Mouse (Mus musculus): ENCODE measurements around the gene Gpr84. TPM values are rescaled to one million over a fixed set of nuclear protein-coding genes. Genes with fewer than 3 reads are reported as not detected.

Gene Gpr84
- polyA plus RNA-seq, 1 experiment from 2014 or later: 0.29 TPM

GRCm38 (mm10) chr15:103305792-103306645, 4.4 kb downstream of the Gpr84 start:
- Histone ChIP-seq H3K4me1 (replicated peaks) (peaks cover 61% of the 10 kb centered on the region), H3K36me3 (no peaks in the 10 kb centered on the region), H3K4me2 (peak overlapping the region; percentile 88), H3K27me3 (replicated peaks) (peaks cover 9% of the 10 kb centered on the region), H3K9me3 (replicated peaks) (no peaks in the 10 kb centered on the region), H3K27ac (ENCODE audit: poor library complexity, severe bottlenecking) (peak overlapping the region; percentile 78), H3K4me3 (peak overlapping the region; percentile 59), H3K9ac (peak overlapping the region; percentile 79)
- ATAC-seq (ENCODE audit: insufficient number of reproducible peaks, low FRiP score): no peak
- 38% methylated on average over 8 of the region's 8 CpGs for WGBS

GRCm38 (mm10) chr15:103305070-103305678, 5.2 kb downstream of the Gpr84 start:
- Histone ChIP-seq H3K27ac (ENCODE audit: poor library complexity, severe bottlenecking) (peak overlapping the region; percentile 81), H3K27me3 (replicated peaks) (peaks cover 9% of the 10 kb centered on the region), H3K4me2 (peak overlapping the region; percentile 88), H3K36me3 (no peaks in the 10 kb centered on the region), H3K9me3 (replicated peaks) (no peaks in the 10 kb centered on the region), H3K4me1 (replicated peaks) (peaks cover 69% of the 10 kb centered on the region), H3K9ac (peak overlapping the region; percentile 79), H3K4me3 (peak overlapping the region; percentile 59)
- ATAC-seq (ENCODE audit: insufficient number of reproducible peaks, low FRiP score): peak; percentile 92
- under 1% methylated on average over 71 of the region's 71 CpGs for WGBS

- peak overlapping the region; percentile 81 for H3K27ac ChIP-seq (ENCODE audit: poor library complexity, severe bottlenecking)
- H3K9me3 ChIP-seq (replicated peaks): no peaks in the 10 kb centered on the region
- ATAC-seq (ENCODE audit: insufficient number of reproducible peaks, low FRiP score): peak; percentile 3; the same call in 1 of the 2 replicates
- H3K27me3 ChIP-seq (replicated peaks): peaks cover 9% of the 10 kb centered on the region
- no peaks in the 10 kb centered on the region for H3K36me3 ChIP-seq
- WGBS: 2% methylated on average over 9 of the region's 9 CpGs
- H3K4me2 ChIP-seq: peak overlapping the region; percentile 88
- H3K9ac ChIP-seq: peak overlapping the region; percentile 78
- peak overlapping the region; percentile 59 for H3K4me3 ChIP-seq
- peaks cover 75% of the 10 kb centered on the region for H3K4me1 ChIP-seq (replicated peaks)
Measured at GRCm38 (mm10) chr15:103304616-103304969, 5.8 kb downstream of the Gpr84 start.

GRCm38 (mm10) chr15:103303916-103304615, 6.3 kb downstream of the Gpr84 start:
- Histone ChIP-seq H3K4me3 (peak overlapping the region; percentile 59), H3K27me3 (replicated peaks) (peaks cover 4% of the 10 kb centered on the region), H3K4me1 (replicated peaks) (peaks cover 79% of the 10 kb centered on the region), H3K9ac (peak overlapping the region; percentile 78), H3K36me3 (peaks cover 5% of the 10 kb centered on the region), H3K4me2 (peak overlapping the region; percentile 88), H3K9me3 (replicated peaks) (no peaks in the 10 kb centered on the region), H3K27ac (ENCODE audit: poor library complexity, severe bottlenecking) (peak overlapping the region; percentile 81)
- WGBS: 9% methylated on average over 8 of the region's 8 CpGs
- no peak for ATAC-seq (ENCODE audit: insufficient number of reproducible peaks, low FRiP score)

- Histone ChIP-seq H3K36me3 (peaks cover 20% of the 10 kb centered on the region), H3K9me3 (replicated peaks) (no peaks in the 10 kb centered on the region), H3K4me1 (replicated peaks) (peaks cover 68% of the 10 kb centered on the region), H3K4me3 (no peak overlapping the region), H3K27me3 (replicated peaks) (no peaks in the 10 kb centered on the region), H3K4me2 (no peak overlapping the region), H3K9ac (0 out of 2 replicates have a peak overlapping the region, but pooled peaks have one; percentile 28), H3K27ac (ENCODE audit: poor library complexity, severe bottlenecking) (peak overlapping the region; percentile 63)
- 55% methylated on average over 6 of the region's 6 CpGs for WGBS
- ATAC-seq (ENCODE audit: insufficient number of reproducible peaks, low FRiP score): no peak
Measured at GRCm38 (mm10) chr15:103302341-103303021, 7.9 kb downstream of the Gpr84 start.

GRCm38 (mm10) chr15:103301547-103302340, 8.7 kb downstream of the Gpr84 start:
- Histone ChIP-seq H3K9me3 (replicated peaks) (no peaks in the 10 kb centered on the region), H3K36me3 (peaks cover 27% of the 10 kb centered on the region), H3K4me2 (no peak overlapping the region), H3K27ac (ENCODE audit: poor library complexity, severe bottlenecking) (peak overlapping the region; percentile 63), H3K9ac (0 out of 2 replicates have a peak overlapping the region, but pooled peaks have one; percentile 28), H3K27me3 (replicated peaks) (no peaks in the 10 kb centered on the region), H3K4me3 (no peak overlapping the region), H3K4me1 (replicated peaks) (peaks cover 63% of the 10 kb centered on the region)
- ATAC-seq (ENCODE audit: insufficient number of reproducible peaks, low FRiP score): no peak
- WGBS: 27% methylated on average over 5 of the region's 5 CpGs

- H3K4me1 ChIP-seq (replicated peaks): peaks cover 62% of the 10 kb centered on the region
Measured at GRCm38 (mm10) chr15:103301046-103301445, 9.4 kb downstream of the Gpr84 start.

GRCm38 (mm10) chr15:103300560-103300959, 9.9 kb downstream of the Gpr84 start:
- H3K4me2 ChIP-seq: peak overlapping the region; percentile 64
- no peak for ATAC-seq (ENCODE audit: insufficient number of reproducible peaks, low FRiP score)
- 28% methylated on average over 2 of the region's 2 CpGs for WGBS
- peak overlapping the region; percentile 63 for H3K27ac ChIP-seq (ENCODE audit: poor library complexity, severe bottlenecking)
- 0 out of 2 replicates have a peak overlapping the region, but pooled peaks have one; percentile 55 for H3K9ac ChIP-seq
- H3K27me3 ChIP-seq (replicated peaks): no peaks in the 10 kb centered on the region
- H3K4me3 ChIP-seq: peak overlapping the region; percentile 28; the same call in 1 of the 2 replicates
- H3K9me3 ChIP-seq (replicated peaks): no peaks in the 10 kb centered on the region
- H3K4me1 ChIP-seq (replicated peaks): peaks cover 64% of the 10 kb centered on the region
- peaks cover 35% of the 10 kb centered on the region for H3K36me3 ChIP-seq

More at GRCm38 (mm10) chr15:103301046-103301445, 9.4 kb downstream of the Gpr84 start:
- 27% methylated on average over 2 of the region's 2 CpGs for WGBS
- Histone ChIP-seq H3K9ac (0 out of 2 replicates have a peak overlapping the region, but pooled peaks have one; percentile 28), H3K27me3 (replicated peaks) (no peaks in the 10 kb centered on the region), H3K9me3 (replicated peaks) (no peaks in the 10 kb centered on the region), H3K36me3 (peaks cover 34% of the 10 kb centered on the region), H3K4me3 (no peak overlapping the region), H3K4me2 (no peak overlapping the region), H3K27ac (ENCODE audit: poor library complexity, severe bottlenecking) (peak overlapping the region; percentile 63)
- ATAC-seq (ENCODE audit: insufficient number of reproducible peaks, low FRiP score): no peak

GRCm38 (mm10) chr15:103300067-103300471, 10.3 kb downstream of the Gpr84 start:
- H3K9ac ChIP-seq: peak overlapping the region; percentile 55
- H3K4me1 ChIP-seq (replicated peaks): peaks cover 66% of the 10 kb centered on the region
- H3K27me3 ChIP-seq (replicated peaks): no peaks in the 10 kb centered on the region
- peak overlapping the region; percentile 28 for H3K4me3 ChIP-seq
- WGBS: 14% methylated on average over 18 of the region's 18 CpGs
- peak overlapping the region; percentile 63; the same call in 1 of the 2 replicates for H3K27ac ChIP-seq (ENCODE audit: poor library complexity, severe bottlenecking)
- no peak for ATAC-seq (ENCODE audit: insufficient number of reproducible peaks, low FRiP score)
- H3K9me3 ChIP-seq (replicated peaks): no peaks in the 10 kb centered on the region
- H3K36me3 ChIP-seq: peaks cover 39% of the 10 kb centered on the region
- H3K4me2 ChIP-seq: peak overlapping the region; percentile 64

- Histone ChIP-seq H3K4me3 (peak overlapping the region; percentile 28; the same call in 1 of the 2 replicates), H3K9me3 (replicated peaks) (no peaks in the 10 kb centered on the region), H3K9ac (peak overlapping the region; percentile 55), H3K27ac (ENCODE audit: poor library complexity, severe bottlenecking) (0 out of 2 replicates have a peak overlapping the region, but pooled peaks have one; percentile 63), H3K27me3 (replicated peaks) (no peaks in the 10 kb centered on the region), H3K36me3 (peaks cover 39% of the 10 kb centered on the region), H3K4me2 (peak overlapping the region; percentile 64), H3K4me1 (replicated peaks) (peaks cover 63% of the 10 kb centered on the region)
- 49% methylated on average over 8 of the region's 8 CpGs for whole genome bisulfite sequencing
- no peak for ATAC-seq (ENCODE audit: insufficient number of reproducible peaks, low FRiP score)
Measured at GRCm38 (mm10) chr15:103299644-103300043, 10.8 kb downstream of the Gpr84 start.
